Mouse (Mus musculus) myocyte (in vitro differentiated cells): Measurements from ENCODE around the gene Mical3. TPM values are rescaled to one million over a fixed set of nuclear protein-coding genes. Genes with fewer than 3 reads are reported as not detected.

ENCODE experiments used
- H3K27me3 ChIP-seq: one replicate; pipeline ENCODE4 v1.6.1; 2011; ENCODE audit not compliant: control insufficient read depth, insufficient read depth, insufficient read length
- H3K36me3 ChIP-seq: one replicate; pipeline ENCODE4 v1.6.1; 2011; ENCODE audit not compliant: control insufficient read depth, insufficient read depth
- H3K4me2 ChIP-seq: one replicate; pipeline ENCODE4 v1.6.1; 2011; ENCODE audit warnings: low read depth, control low read depth
- H3K4me3 ChIP-seq: one replicate; pipeline ENCODE4 v1.5.1; 2011; ENCODE audit warnings: mild to moderate bottlenecking, control low read depth, moderate library complexity
- H3K79me2 ChIP-seq: one replicate; pipeline ENCODE4 v1.6.1; 2011; ENCODE audit not compliant: control insufficient read depth, insufficient read depth
- H3ac ChIP-seq: one replicate; pipeline ENCODE4 v1.6.1; 2011; ENCODE audit not compliant: control insufficient read depth, insufficient read length
- CEBPB ChIP-seq: IDR thresholded peaks from 2 replicates; pipeline ENCODE4 v1.6.1; 2011; ENCODE audit warnings: mild to moderate bottlenecking, moderate library complexity; ENCODE audit not compliant: poor library complexity, insufficient read depth, severe bottlenecking
- E2F4 ChIP-seq: IDR thresholded peaks from one replicate; pipeline ENCODE4 v1.6.1; 2011; ENCODE audit warnings: mild to moderate bottlenecking, control low read depth, moderate library complexity; ENCODE audit not compliant: insufficient read depth
- MAX ChIP-seq: IDR thresholded peaks from one replicate; pipeline ENCODE4 v1.6.1; 2011; ENCODE audit warnings: low read depth, mild to moderate bottlenecking, control low read depth
- MYOD1 ChIP-seq, 3 experiments: IDR thresholded peaks; one replicate each; pipeline ENCODE4 v1.6.1; 2011; ENCODE audit warnings: control low read depth in 2 of 3, low read depth in 2 of 3, mild to moderate bottlenecking in 2 of 3, moderate library complexity in 1 of 3; ENCODE audit not compliant: insufficient read length in 2 of 3, control insufficient read depth in 1 of 3
- MYOG ChIP-seq, 3 experiments: IDR thresholded peaks; one replicate each; pipeline ENCODE4 v1.6.1; 2011; ENCODE audit warnings: control low read depth in 2 of 3, low read depth in 2 of 3, mild to moderate bottlenecking in 2 of 3; ENCODE audit not compliant: insufficient read length in 2 of 3, control insufficient read depth in 1 of 3, insufficient read depth in 1 of 3
- POLR2A ChIP-seq: IDR thresholded peaks from one replicate; pipeline ENCODE4 v1.6.1; 2011; ENCODE audit warnings: low read depth, mild to moderate bottlenecking, control low read depth, moderate library complexity; ENCODE audit not compliant: insufficient read length
- POLR2AphosphoS2 ChIP-seq: IDR thresholded peaks from one replicate; pipeline ENCODE4 v1.6.1; 2011; ENCODE audit warnings: low read depth, control low read depth; ENCODE audit not compliant: insufficient read length
- REST ChIP-seq: IDR thresholded peaks from one replicate; pipeline ENCODE4 v1.6.1; 2011; ENCODE audit warnings: mild to moderate bottlenecking, control low read depth, moderate library complexity; ENCODE audit not compliant: insufficient read depth, insufficient read length
- SRF ChIP-seq: IDR thresholded peaks from one replicate; pipeline ENCODE4 v1.6.1; 2011; ENCODE audit warnings: low read depth; ENCODE audit not compliant: control insufficient read depth, insufficient read length
- TCF12 ChIP-seq: IDR thresholded peaks from one replicate; pipeline ENCODE4 v1.6.1; 2011; ENCODE audit warnings: mild to moderate bottlenecking, control low read depth; ENCODE audit not compliant: poor library complexity, insufficient read depth, severe bottlenecking
- TCF3 ChIP-seq: IDR thresholded peaks from one replicate; pipeline ENCODE4 v1.6.1; 2011; ENCODE audit warnings: low read depth, control low read depth; ENCODE audit not compliant: insufficient read length
- USF1 ChIP-seq: IDR thresholded peaks from one replicate; pipeline ENCODE4 v1.6.1; 2011; ENCODE audit warnings: low read depth, mild to moderate bottlenecking, control low read depth, moderate library complexity
- polyA plus RNA-seq: library from polyadenylated mRNA; unstranded; fragments of >200 nt; fragmentation: generic; extraction: Trizol; gene quantifications from one replicate; pipeline ENCODE4 v1.2.1, GENCODE M21; 2012; ENCODE audit warnings: missing spikeins

The Mical3 gene
- polyA plus RNA-seq = 17.7 TPM

DNA sequence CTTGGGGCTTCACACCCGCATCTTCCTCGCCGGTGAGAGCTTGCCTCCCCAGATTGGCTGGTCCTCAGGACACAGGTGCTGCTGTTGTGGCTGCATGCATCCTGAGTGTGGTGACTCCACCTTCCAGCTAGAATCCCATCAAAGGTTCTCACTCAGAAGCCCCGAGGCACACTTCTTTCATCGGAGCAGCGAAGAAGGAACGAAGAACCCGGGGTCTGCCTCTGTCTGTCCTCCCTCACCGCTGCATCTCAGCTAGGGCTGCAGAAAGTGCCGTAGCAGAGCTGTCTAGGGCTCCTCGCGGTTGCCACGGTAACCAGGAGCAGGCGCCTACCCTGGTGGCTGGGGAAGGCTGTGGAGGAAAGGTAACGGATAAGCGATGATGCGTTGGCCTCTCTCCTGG lies at the start of gene Mical3:
Gene Mical3, minus strand, starts transcription at position 227 of the 400 bp plus-strand sequence.
- Histone ChIP-seq H3K4me2 (peak within 1 kb of the TSS; percentile 60), H3K27me3 (no peaks in the 10 kb centered on the region), H3K4me3 (peak within 1 kb of the TSS; percentile 3), H3K36me3 (no peaks in the 10 kb centered on the region), H3ac (no peak within 1 kb of the TSS), H3K79me2 (no peaks in the 10 kb centered on the region)
- TF ChIP-seq E2F4 = no peak
- no peak for TF ChIP-seq MYOD1 (IDR thresholded peaks at IDR 0.05; ENCODE audit: control insufficient read depth in 1 of 3, insufficient read length in 2 of 3, low read depth in 2 of 3)
- TF ChIP-seq REST = no peak

GRCm38 (mm10) chr6:121179846-121180245 lies 49.0 kb upstream of the Mical3 start:
- no peaks in the 10 kb centered on the region for H3K36me3 ChIP-seq
- H3K4me3 ChIP-seq = no peak overlapping the region
- no peak overlapping the region for H3K4me2 ChIP-seq
- H3ac ChIP-seq = no peak overlapping the region
- no peaks in the 10 kb centered on the region for H3K27me3 ChIP-seq
- H3K79me2 ChIP-seq = no peaks in the 10 kb centered on the region
- TF ChIP-seq POLR2A = no peak
- TF ChIP-seq REST = no peak
- TF ChIP-seq MYOG (IDR thresholded peaks at IDR 0.05; ENCODE audit: control insufficient read depth in 1 of 3, insufficient read depth in 1 of 3, insufficient read length in 2 of 3, low read depth in 2 of 3) = no peak
- TF ChIP-seq POLR2AphosphoS2 = no peak
- no peak for TF ChIP-seq TCF3
- TF ChIP-seq MAX = no peak
- TF ChIP-seq SRF = no peak

DNA sequence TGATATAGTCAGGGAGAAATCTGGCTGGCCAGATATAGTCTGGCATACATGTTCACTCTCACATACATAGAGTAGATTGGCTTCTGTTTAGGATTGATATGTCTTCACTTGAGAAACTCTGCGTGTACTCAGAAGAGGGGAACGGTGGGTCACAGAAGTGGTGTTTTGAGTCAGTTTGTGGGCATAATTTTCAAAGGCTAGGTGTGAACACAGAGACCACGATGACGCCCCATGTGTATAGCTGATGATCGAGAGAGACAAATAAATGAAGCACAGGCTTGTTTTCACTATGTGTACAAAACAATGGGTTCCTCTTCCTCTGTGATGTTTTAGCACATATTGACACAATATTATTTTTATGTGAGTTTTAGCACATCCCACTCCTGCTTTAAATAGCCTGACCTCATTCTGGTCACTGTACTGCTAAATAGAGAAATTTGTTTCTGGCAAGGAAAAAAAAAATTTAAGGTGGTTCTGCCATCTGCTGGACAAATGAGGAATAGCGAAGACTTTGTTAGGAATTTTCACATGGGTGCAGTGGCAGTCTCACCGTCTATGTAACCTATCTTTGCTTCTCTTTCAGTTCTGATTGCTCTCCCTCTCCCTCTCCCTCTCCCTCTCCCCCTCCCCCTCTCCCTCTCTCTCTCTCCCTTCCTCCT lies 48.0 kb upstream of the Mical3 start:
- no peaks in the 10 kb centered on the region for H3K36me3 ChIP-seq
- no peak for TF ChIP-seq E2F4
- TF ChIP-seq TCF12 = no peak
- TF ChIP-seq TCF3 = no peak
- TF ChIP-seq USF1 = no peak
- no peak for TF ChIP-seq CEBPB
- no peak for TF ChIP-seq MYOD1 (IDR thresholded peaks at IDR 0.05; ENCODE audit: control insufficient read depth in 1 of 3, insufficient read length in 2 of 3, low read depth in 2 of 3)
- no peak for TF ChIP-seq POLR2AphosphoS2
- no peak for TF ChIP-seq REST
- TF ChIP-seq MYOG (IDR thresholded peaks at IDR 0.05; ENCODE audit: control insufficient read depth in 1 of 3, insufficient read depth in 1 of 3, insufficient read length in 2 of 3, low read depth in 2 of 3) = no peak
- TF ChIP-seq MAX = no peak
- TF ChIP-seq SRF = no peak
- TF ChIP-seq POLR2A = no peak
- no peak overlapping the region for H3ac ChIP-seq
- H3K4me2 ChIP-seq = peak overlapping the region; percentile 26
- no peaks in the 10 kb centered on the region for H3K79me2 ChIP-seq
- no peak overlapping the region for H3K4me3 ChIP-seq
- H3K27me3 ChIP-seq = no peaks in the 10 kb centered on the region

GRCm38 (mm10) chr6:121177118-121177708 lies 46.4 kb upstream of the Mical3 start:
- H3K79me2 ChIP-seq = no peaks in the 10 kb centered on the region
- H3K4me3 ChIP-seq = no peak overlapping the region
- no peaks in the 10 kb centered on the region for H3K27me3 ChIP-seq
- no peak overlapping the region for H3ac ChIP-seq
- H3K4me2 ChIP-seq = no peak overlapping the region
- no peak for TF ChIP-seq CEBPB
- no peak for TF ChIP-seq TCF3
- no peak for TF ChIP-seq TCF12
- TF ChIP-seq MYOG (IDR thresholded peaks at IDR 0.05; ENCODE audit: control insufficient read depth in 1 of 3, insufficient read depth in 1 of 3, insufficient read length in 2 of 3, low read depth in 2 of 3) = no peak
- no peak for TF ChIP-seq POLR2AphosphoS2
- TF ChIP-seq SRF = no peak
- TF ChIP-seq E2F4 = no peak
- no peak for TF ChIP-seq POLR2A
- no peak for TF ChIP-seq REST
- no peak for TF ChIP-seq USF1
- TF ChIP-seq MAX = no peak
- TF ChIP-seq MYOD1 (IDR thresholded peaks at IDR 0.05; ENCODE audit: control insufficient read depth in 1 of 3, insufficient read length in 2 of 3, low read depth in 2 of 3) = no peak
- no peaks in the 10 kb centered on the region for H3K36me3 ChIP-seq

DNA sequence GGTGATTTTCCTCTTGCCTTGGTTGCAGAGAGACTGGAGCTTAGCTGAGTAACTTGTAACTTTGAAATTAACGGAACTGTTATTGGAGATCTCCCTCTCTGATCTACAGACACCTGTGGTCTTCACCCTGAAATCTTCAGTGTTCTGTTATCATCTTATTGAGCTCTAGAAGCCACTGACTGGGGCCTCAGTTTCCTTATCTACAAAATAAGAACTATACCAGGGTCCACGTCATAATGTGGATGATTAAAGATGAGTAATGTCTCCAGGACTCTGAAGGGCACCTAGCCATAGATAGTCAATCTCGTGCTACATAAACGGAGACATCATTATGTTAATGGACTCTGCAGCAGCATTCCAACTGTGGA lies 45.9 kb upstream of the Mical3 start:
- TF ChIP-seq TCF3 (no peak), CEBPB (no peak), TCF12 (no peak), E2F4 (no peak), POLR2A (no peak), POLR2AphosphoS2 (no peak), SRF (no peak), MAX (no peak), USF1 (no peak), REST (no peak), MYOG (IDR thresholded peaks at IDR 0.05; ENCODE audit: control insufficient read depth in 1 of 3, insufficient read depth in 1 of 3, insufficient read length in 2 of 3, low read depth in 2 of 3) (no peak)
- Histone ChIP-seq H3K36me3 (no peaks in the 10 kb centered on the region), H3K79me2 (no peaks in the 10 kb centered on the region), H3K27me3 (no peaks in the 10 kb centered on the region), H3K4me3 (no peak overlapping the region), H3ac (no peak overlapping the region), H3K4me2 (no peak overlapping the region)
